Mouse (Mus musculus): ENCODE data around the gene Zfp872.

- no peak for TF ChIP-seq CTCF (IDR thresholded peaks at IDR 0.05)
- TF ChIP-seq POLR2A (IDR thresholded peaks at IDR 0.05; ENCODE audit: insufficient read depth, low read depth, low read length), result no peak
Observed at GRCm38 (mm10) chr9:22213785-22214194, 25.9 kb downstream of the Zfp872 start.
